Mouse (Mus musculus) CD4-positive naive resting alpha-beta T cell, adult 57 days (primary cell): Measurements from ENCODE around the gene Tmem253. TPM values are rescaled to one million over a fixed set of nuclear protein-coding genes. Genes with fewer than 3 reads are reported as not detected.

Experiments
- total RNA-seq: library from RNA; stranded (reverse); gene quantifications from one replicate; pipeline ENCODE4 v1.2.4, GENCODE M21; 2023

Gene Tmem253
- total RNA-seq, result 0.95 TPM

GRCm38 (mm10) chr14:52015445-52016100 is at the start of gene Tmem253:
Gene Tmem253, plus strand, starts transcription at chr14:52015658.

GRCm38 (mm10) chr14:51984247-51985231 is 30.9 kb upstream of the Tmem253 start, which contains the start of gene Arhgef40:
Gene Arhgef40, plus strand, starts transcription at chr14:51984719.

GRCm38 (mm10) chr14:52020486-52021137 is 5.2 kb downstream of the Tmem253 start, which contains the start of gene Zfp219:
Gene Zfp219, minus strand, starts transcription at chr14:52020733.

GRCm38 (mm10) chr14:52042359-52042758 is 26.9 kb downstream of the Tmem253 start, which contains the start of gene Olfr221:
Gene Olfr221, minus strand, starts transcription at chr14:52042459.

Other genes starting within 250 kb of the Tmem253 start
- not detected for gene Ang4, start 242.1 kb upstream of the Tmem253 start, total RNA-seq
- gene AY358078, start 215.6 kb upstream of the Tmem253 start, total RNA-seq, result not detected
- gene Ear6, start 162.0 kb upstream of the Tmem253 start, total RNA-seq, result not detected
- gene Mettl17, start 130.8 kb upstream of the Tmem253 start, total RNA-seq, result 82.5 TPM
- 0.86 TPM for gene Slc39a2, start 122.8 kb upstream of the Tmem253 start, total RNA-seq
- gene Ndrg2, start 101.5 kb upstream of the Tmem253 start, total RNA-seq, result 27.5 TPM
- not detected for gene Tppp2, start 97.2 kb upstream of the Tmem253 start, total RNA-seq
- gene Rnase13, start 92.9 kb upstream of the Tmem253 start, total RNA-seq, result not detected
- gene Arhgef40, start 30.9 kb upstream of the Tmem253 start, total RNA-seq, result 2.7 TPM
- 18.6 TPM for gene Zfp219, start 5.1 kb downstream of the Tmem253 start, total RNA-seq
- gene Olfr221, start 26.8 kb downstream of the Tmem253 start, total RNA-seq, result not detected
- 464 TPM for gene Hnrnpc, start 88.4 kb downstream of the Tmem253 start, total RNA-seq
- gene Rpgrip1, start 95.0 kb downstream of the Tmem253 start, total RNA-seq, result 7.1 TPM
- gene Supt16, start 181.8 kb downstream of the Tmem253 start, total RNA-seq, result 57.6 TPM
- gene Chd8, start 242.1 kb downstream of the Tmem253 start, total RNA-seq, result 228 TPM